Mouse (Mus musculus): ENCODE results near the gene Adprm. TPM values are rescaled to one million over a fixed set of nuclear protein-coding genes. Genes with fewer than 3 reads are reported as not detected.

Adprm gene
- total and polyA plus RNA-seq, 3 experiments, result 31.2 to 53.8 (median 43.4) TPM

- Histone ChIP-seq H3K79me2 (replicated peaks; ENCODE audit: control insufficient read depth, extremely low read depth, insufficient read depth, poor library complexity, severe bottlenecking) (peaks cover 19% of the 10 kb centered on the region), H3K9me3 (replicated peaks; ENCODE audit: low read length) (no peaks in the 10 kb centered on the region), H3K36me3 (replicated peaks in 1 of 2; ENCODE audit: control insufficient read depth in 1 of 2, insufficient read depth in 1 of 2, low read length in 1 of 2) (peaks cover 15 to 63% of the 10 kb centered on the region in 2 experiments), H3K27me3 (replicated peaks) (no peaks in the 10 kb centered on the region), H3K4me1 (ENCODE audit: control insufficient read depth in 1 of 2, insufficient read depth in 2 of 2) (peaks cover 6 to 55% of the 10 kb centered on the region in 2 experiments; a peak in 3 of 4 replicates), H3K27ac (ENCODE audit: insufficient read depth, low read depth) (no peak overlapping the region), H3K4me2 (ENCODE audit: insufficient read depth, low read depth, poor library complexity, severe bottlenecking) (no peak overlapping the region), H3K9ac (ENCODE audit: insufficient read depth, low read depth) (no peak overlapping the region), H3K4me3 (replicated peaks in 1 of 3; ENCODE audit: low read depth in 2 of 3, low read length in 2 of 3, poor library complexity in 1 of 3) (no peak overlapping the region)
- dilution Hi-C loops (cut with MboI; ENCODE audit: extremely low pct_ligation_motif_present, extremely low pct_unique_long_range_greater_than_20kb, low sequenced_read_pairs), result no loop called here
- TF ChIP-seq MXI1 (IDR thresholded peaks at IDR 0.05; ENCODE audit: low read depth, low read length), result no peak
- TF ChIP-seq EP300 (IDR thresholded peaks at IDR 0.05; ENCODE audit: low read length), result no peak
- no peak for TF ChIP-seq ZKSCAN1 (IDR thresholded peaks at IDR 0.05; ENCODE audit: borderline replicate concordance, low read depth, low read length)
- TF ChIP-seq CTCF (conservative IDR thresholded peaks at IDR 0.05 in 1 of 2, IDR thresholded peaks at IDR 0.05 in 1 of 2; ENCODE audit: low read depth in 2 of 2, low read length in 2 of 2), result no peak
- TF ChIP-seq SIN3A (IDR thresholded peaks at IDR 0.05; ENCODE audit: low read length), result no peak
- no peak for TF ChIP-seq TCF12 (IDR thresholded peaks at IDR 0.05; ENCODE audit: low read depth, low read length)
- no peak for TF ChIP-seq POLR2A (IDR thresholded peaks at IDR 0.05; ENCODE audit: low read depth, low read length)
- TF ChIP-seq IRF4 (IDR thresholded peaks at IDR 0.05; ENCODE audit: low read depth, low read length), result no peak
- no peak for TF ChIP-seq USF1 (IDR thresholded peaks at IDR 0.05; ENCODE audit: low read depth, low read length)
- TF ChIP-seq MEF2A (IDR thresholded peaks at IDR 0.05; ENCODE audit: borderline replicate concordance, low read depth, low read length), result no peak
- no peak for TF ChIP-seq GABPA (IDR thresholded peaks at IDR 0.05; ENCODE audit: insufficient replicate concordance, low read depth, low read length)
- no peak for TF ChIP-seq ZNF384 (IDR thresholded peaks at IDR 0.05; ENCODE audit: low read depth, low read length)
- TF ChIP-seq JUND (conservative IDR thresholded peaks at IDR 0.05; ENCODE audit: low read depth, low read length), result no peak
- no peak for TF ChIP-seq RCOR1 (conservative IDR thresholded peaks at IDR 0.05; ENCODE audit: low read depth, low read length)
- no peak for TF ChIP-seq UBTF (IDR thresholded peaks at IDR 0.05; ENCODE audit: low read depth, low read length)
- TF ChIP-seq PAX5 (IDR thresholded peaks at IDR 0.05; ENCODE audit: low read length), result no peak
- no peak for TF ChIP-seq POLR2AphosphoS2 (IDR thresholded peaks at IDR 0.05; ENCODE audit: low read depth, low read length)
- in situ Hi-C loops (cut with MboI; ENCODE audit: low pct_ligation_motif_present, low pct_unique_long_range_greater_than_20kb, low sequenced_read_pairs), result no loop called here
- no peak for DNase-seq (ENCODE audit: extremely low read depth)
These were observed 5.2 kb downstream of the Adprm start for GRCm38 (mm10) chr11:67047199-67047598.

DNA sequence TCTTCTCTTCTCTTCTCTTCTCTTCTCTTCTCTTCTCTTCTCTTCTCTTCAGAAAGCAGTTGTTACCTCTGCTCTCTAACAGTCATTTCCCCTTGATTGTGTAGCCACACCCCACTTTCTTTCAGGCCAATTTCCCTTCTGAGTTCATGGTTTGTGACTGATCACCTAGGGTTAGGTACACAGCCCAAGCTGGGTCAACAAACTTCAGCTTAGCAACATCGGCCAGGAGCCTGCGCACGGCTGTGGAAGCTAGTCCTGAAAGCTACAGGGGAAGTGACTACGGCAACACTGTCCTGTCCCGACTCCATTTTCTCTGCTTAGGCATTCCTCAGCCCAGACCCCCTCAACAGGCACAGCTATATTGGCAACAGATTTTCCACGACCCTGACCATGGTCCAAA is 7.4 kb downstream of the Adprm start:
- Histone ChIP-seq H3K27me3 (replicated peaks) (no peaks in the 10 kb centered on the region), H3K27ac (ENCODE audit: insufficient read depth, low read depth) (no peak overlapping the region), H3K4me2 (ENCODE audit: insufficient read depth, low read depth, poor library complexity, severe bottlenecking) (no peak overlapping the region), H3K79me2 (replicated peaks; ENCODE audit: control insufficient read depth, extremely low read depth, insufficient read depth, poor library complexity, severe bottlenecking) (peaks cover 13% of the 10 kb centered on the region), H3K9me3 (replicated peaks; ENCODE audit: low read length) (peaks cover 4% of the 10 kb centered on the region), H3K36me3 (replicated peaks in 1 of 2; ENCODE audit: control insufficient read depth in 1 of 2, insufficient read depth in 1 of 2, low read length in 1 of 2) (peaks cover 33 to 77% of the 10 kb centered on the region in 2 experiments), H3K4me1 (ENCODE audit: control insufficient read depth in 1 of 2, insufficient read depth in 2 of 2) (peaks cover 6 to 38% of the 10 kb centered on the region in 2 experiments; a peak in 3 of 4 replicates), H3K9ac (ENCODE audit: insufficient read depth, low read depth) (no peak overlapping the region), H3K4me3 (replicated peaks in 1 of 3; ENCODE audit: low read depth in 2 of 3, low read length in 2 of 3, poor library complexity in 1 of 3) (no peak overlapping the region)
- dilution Hi-C loops (cut with MboI; ENCODE audit: extremely low pct_ligation_motif_present, extremely low pct_unique_long_range_greater_than_20kb, low sequenced_read_pairs), result no loop called here
- TF ChIP-seq CHD1 (IDR thresholded peaks at IDR 0.05; ENCODE audit: low read depth, low read length) (no peak), PAX5 (IDR thresholded peaks at IDR 0.05; ENCODE audit: low read length) (no peak), GABPA (IDR thresholded peaks at IDR 0.05; ENCODE audit: insufficient replicate concordance, low read depth, low read length) (no peak), IRF4 (IDR thresholded peaks at IDR 0.05; ENCODE audit: low read depth, low read length) (no peak), MAX (IDR thresholded peaks at IDR 0.05; ENCODE audit: low read length) (no peak), SIN3A (IDR thresholded peaks at IDR 0.05; ENCODE audit: low read length) (no peak), POLR2AphosphoS2 (IDR thresholded peaks at IDR 0.05; ENCODE audit: low read depth, low read length) (no peak), UBTF (IDR thresholded peaks at IDR 0.05; ENCODE audit: low read depth, low read length) (no peak), HCFC1 (IDR thresholded peaks at IDR 0.05; ENCODE audit: low read depth, low read length) (no peak), KAT2A (IDR thresholded peaks at IDR 0.05; ENCODE audit: insufficient replicate concordance, low read length) (no peak)
- no peak for DNase-seq (ENCODE audit: extremely low read depth)
- in situ Hi-C loops (cut with MboI; ENCODE audit: low pct_ligation_motif_present, low pct_unique_long_range_greater_than_20kb, low sequenced_read_pairs), result no loop called here

Measured in CH12.LX (cell line).